In genomic region chr7:3221902-3222419, GRCm38 (mm10) we compare ENCODE assay signal across 8 mouse cellular contexts. TPM values are rescaled to one million over a fixed set of nuclear protein-coding genes. Genes with fewer than 3 reads are reported as not detected.
DNase-seq lines count a peak whose midpoint lies in the region; ATAC-seq and TF ChIP-seq lines count a peak whose summit lies in the region.

No protein-coding gene starts in this region.

- H3K27me3 ChIP-seq in forebrain, embryonic 16.5 days (replicated peaks; ENCODE audit: control insufficient read depth, insufficient read depth, low read length): peaks cover 19% of the 10 kb centered on the region; the same call in 1 of the 2 replicates
- H3K27me3 ChIP-seq in kidney, postnatal 0 days (ENCODE audit: insufficient read depth, low read length): peaks cover 3% of the 10 kb centered on the region; the same call in 1 of the 2 replicates
- H3K27me3 ChIP-seq in lung, postnatal 0 days (replicated peaks; ENCODE audit: insufficient read depth, low read length): no peaks in the 10 kb centered on the region

- no peak overlapping the region for H3K27ac ChIP-seq in forebrain, embryonic 16.5 days (ENCODE audit: low read length)
- no peak overlapping the region for H3K27ac ChIP-seq in kidney, postnatal 0 days
- no peak overlapping the region for H3K27ac ChIP-seq in lung, postnatal 0 days (ENCODE audit: low read length)

- no peak for TF ChIP-seq EP300 in lung, postnatal 0 days (IDR thresholded peaks at IDR 0.05)

- H3K9ac ChIP-seq in forebrain, embryonic 16.5 days (replicated peaks; ENCODE audit: low read depth, low read length): no peak overlapping the region
- H3K9ac ChIP-seq in kidney, postnatal 0 days (ENCODE audit: low read depth, low read length): no peak overlapping the region
- no peak overlapping the region for H3K9ac ChIP-seq in lung, postnatal 0 days (replicated peaks; ENCODE audit: low read depth)

- no peaks in the 10 kb centered on the region for H3K9me3 ChIP-seq in forebrain, embryonic 16.5 days (ENCODE audit: control insufficient read depth, low read length)
- H3K9me3 ChIP-seq in kidney, postnatal 0 days (replicated peaks; ENCODE audit: low read length): no peaks in the 10 kb centered on the region
- H3K9me3 ChIP-seq in lung, postnatal 0 days (ENCODE audit: low read length): no peaks in the 10 kb centered on the region

- H3K4me3 ChIP-seq in forebrain, embryonic 16.5 days (replicated peaks; ENCODE audit: low read length): no peak overlapping the region
- H3K4me3 ChIP-seq in kidney, postnatal 0 days (replicated peaks; ENCODE audit: low read depth, low read length): no peak overlapping the region
- H3K4me3 ChIP-seq in lung, postnatal 0 days (ENCODE audit: low read depth, low read length): no peak overlapping the region

- DNase-seq in CD4-positive, CD25-positive, alpha-beta regulatory T cell, adult 2 months (ENCODE audit: low read depth, low spot score): peak; percentile 49
- DNase-seq in 416B (ENCODE audit: low read depth): peak; percentile 71
- DNase-seq in c-Kit-positive CD71-negative TER-119-negative erythroid progenitor cells, embryonic 14.5 days (ENCODE audit: low read depth): peak; percentile 45
- DNase-seq in kidney, postnatal 0 days (ENCODE audit: low spot score): peak; percentile 81
- peak; percentile 75 for DNase-seq in lung, postnatal 0 days (ENCODE audit: low spot score)
- DNase-seq in retina, postnatal 7 days (ENCODE audit: low read depth, low spot score): peak; percentile 31

- TF ChIP-seq CTCF in kidney, postnatal 0 days (IDR thresholded peaks at IDR 0.05; ENCODE audit: low read depth): peak; percentile 80
- TF ChIP-seq CTCF in lung, postnatal 0 days (IDR thresholded peaks at IDR 0.05): peak; percentile 80

- no peak for ATAC-seq in CD4-positive, CD25-positive, alpha-beta regulatory T cell, adult 4 months
- peak; percentile 33; the same call in 1 of the 2 replicates for ATAC-seq in forebrain, embryonic 16.5 days
- no peak for ATAC-seq in kidney, postnatal 0 days (replicated peaks; ENCODE audit: low FRiP score, low read depth)
- ATAC-seq in lung, postnatal 0 days: peak; percentile 46; the same call in 1 of the 2 replicates

- WGBS in forebrain, embryonic 16.5 days: 32% methylated on average over 3 of the region's 3 CpGs
- WGBS in kidney, postnatal 0 days: 20% methylated on average over 3 of the region's 3 CpGs
- WGBS in lung, postnatal 0 days: 25% methylated on average over 3 of the region's 3 CpGs

- 0 out of 2 replicates have a peak, but pooled peaks cover 2% of the 10 kb centered on the region for H3K4me1 ChIP-seq in forebrain, embryonic 16.5 days (replicated peaks; ENCODE audit: control insufficient read depth, insufficient read depth, low read length)
- H3K4me1 ChIP-seq in kidney, postnatal 0 days (replicated peaks; ENCODE audit: insufficient read depth, low read length): no peaks in the 10 kb centered on the region
- H3K4me1 ChIP-seq in lung, postnatal 0 days (ENCODE audit: insufficient read depth, low read depth, low read length): no peaks in the 10 kb centered on the region

- no peaks in the 10 kb centered on the region for H3K36me3 ChIP-seq in forebrain, embryonic 16.5 days (ENCODE audit: control insufficient read depth, insufficient read depth)
- no peaks in the 10 kb centered on the region for H3K36me3 ChIP-seq in kidney, postnatal 0 days (ENCODE audit: insufficient read depth, low read length)
- H3K36me3 ChIP-seq in lung, postnatal 0 days (ENCODE audit: insufficient read depth, low read length): no peaks in the 10 kb centered on the region

- no peak overlapping the region for H3K4me2 ChIP-seq in forebrain, embryonic 16.5 days (ENCODE audit: low read length)
- H3K4me2 ChIP-seq in kidney, postnatal 0 days (ENCODE audit: low read length): no peak overlapping the region
- H3K4me2 ChIP-seq in lung, postnatal 0 days (replicated peaks; ENCODE audit: low read depth, low read length): no peak overlapping the region

RNA-seq across cellular contexts. Expression of gene Nlrp12, which starts 27.6 kb away (rescaled TPM):
- polyA plus RNA-seq in CD4-positive, CD25-positive, alpha-beta regulatory T cell, adult 4 months (2017; shearing (Covaris generic)): not detected
- not detected in 2 replicates for polyA plus RNA-seq in forebrain, embryonic 16.5 days (2015; fragmentation: Nextera tagmentation; extraction: Ambion mirVana)
- polyA plus RNA-seq in kidney, postnatal 0 days (2015; fragmentation: Nextera tagmentation; extraction: Ambion mirVana): 0.05 TPM in 1 of 2 replicates, not detected in the other
- 0.19 and 0.21 TPM in 2 replicates for polyA plus RNA-seq in lung, postnatal 0 days (2015; fragmentation: Nextera tagmentation; extraction: Ambion mirVana)

RNA-seq across cellular contexts. Expression of gene AU018091, which starts 53.0 kb away (rescaled TPM):
- not detected for polyA plus RNA-seq in CD4-positive, CD25-positive, alpha-beta regulatory T cell, adult 4 months (2017; shearing (Covaris generic))
- polyA plus RNA-seq in forebrain, embryonic 16.5 days (2015; fragmentation: Nextera tagmentation; extraction: Ambion mirVana): not detected in 2 replicates
- polyA plus RNA-seq in kidney, postnatal 0 days (2015; fragmentation: Nextera tagmentation; extraction: Ambion mirVana): 0.04 TPM in 1 of 2 replicates, not detected in the other
- 0.14 and 0.17 TPM in 2 replicates for polyA plus RNA-seq in lung, postnatal 0 days (2015; fragmentation: Nextera tagmentation; extraction: Ambion mirVana)

Comparison
In these comparisons a context has a peak if more than half of its experiments do, and no peak if none do; other contexts are left out.
1. DNase-seq: peak in every context shown above with its lines; median percentile 81 in kidney, postnatal 0 days; 75 in lung, postnatal 0 days; 71 in 416B; 49 in CD4-positive, CD25-positive, alpha-beta regulatory T cell, adult 2 months; 45 in c-Kit-positive CD71-negative TER-119-negative erythroid progenitor cells, embryonic 14.5 days; 31 in retina, postnatal 7 days.
2. ATAC-seq: peak in forebrain, embryonic 16.5 days (single experiment) and lung, postnatal 0 days (single experiment); none in CD4-positive, CD25-positive, alpha-beta regulatory T cell, adult 4 months (single experiment) and kidney, postnatal 0 days (single experiment).